Mouse (Mus musculus) natural killer cell, adult 2 months (primary cell): Measurements from ENCODE around the gene Mcoln1.

ENCODE experiments used
- DNase-seq, 2 experiments: peaks; one replicate each; pipeline ENCODE4 v3.0.0; 2022; ENCODE audit warnings: low spot score in 2 of 2

The Mcoln1 gene

DNA sequence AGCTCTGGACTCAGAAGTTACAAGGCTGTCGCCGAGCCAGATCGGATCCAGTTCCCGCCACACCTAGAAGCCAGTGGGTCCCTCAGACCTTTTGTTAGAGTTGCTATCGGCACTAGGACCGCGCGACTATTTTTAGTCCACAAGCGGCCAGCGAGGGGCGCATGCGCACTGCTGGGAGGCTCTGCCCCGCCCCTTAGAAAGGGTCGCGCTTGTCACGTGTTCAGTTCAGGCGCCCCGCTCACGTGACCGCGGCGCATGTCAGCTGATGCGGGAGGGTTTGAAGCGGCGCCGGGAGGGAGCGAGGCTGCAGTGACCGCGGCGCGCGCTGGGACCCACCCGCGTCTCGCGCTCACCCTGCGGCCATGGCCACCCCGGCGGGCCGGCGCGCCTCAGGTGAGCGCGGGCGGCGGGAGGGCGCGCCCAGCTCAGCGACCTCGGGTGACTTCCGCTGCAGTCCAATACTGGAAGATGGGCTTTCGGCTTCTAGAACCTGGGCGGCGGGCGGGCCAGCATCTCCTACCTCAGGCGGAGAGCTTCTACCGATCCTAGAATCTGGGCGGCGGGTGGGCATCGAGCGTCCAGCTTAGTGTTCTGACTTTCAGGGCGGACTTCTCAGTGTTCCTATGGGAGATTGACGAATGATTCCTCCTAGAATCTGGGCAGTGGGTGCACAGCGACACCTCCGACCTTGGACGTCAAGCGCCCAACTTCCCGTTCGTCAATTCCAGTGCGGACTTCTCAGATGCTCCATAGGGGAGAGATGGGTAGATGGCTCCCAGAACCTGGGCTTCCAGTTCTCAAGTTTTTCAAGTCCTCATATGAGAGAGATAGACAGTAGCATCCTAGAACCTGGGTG is at the start of gene Mcoln1:
Gene Mcoln1, plus strand, starts transcription at position 223 of the 856 bp plus-strand sequence.
- DNase-seq: peak; percentile 96 to 97

DNA sequence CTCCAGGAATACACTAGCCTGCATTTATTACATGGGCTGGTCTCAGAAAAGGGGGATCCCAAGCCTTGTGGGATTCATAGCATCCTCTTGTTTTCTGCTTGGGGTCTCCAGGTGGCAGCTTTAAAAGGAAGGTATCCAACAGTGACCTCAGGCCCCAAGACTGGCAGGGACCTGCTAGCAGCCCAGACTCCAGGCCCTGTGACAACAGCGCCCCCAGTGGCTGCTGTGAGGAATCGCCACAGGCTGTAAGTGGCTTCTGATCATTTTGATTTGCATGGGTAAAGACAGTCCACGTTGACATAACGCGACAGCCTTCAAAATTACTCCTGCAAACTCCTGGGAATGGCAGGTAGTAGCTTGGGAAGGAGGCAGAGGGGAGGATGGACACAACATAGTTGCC is 49.6 kb upstream of the Mcoln1 start:
- DNase-seq: peak; percentile 33 to 42

DNA sequence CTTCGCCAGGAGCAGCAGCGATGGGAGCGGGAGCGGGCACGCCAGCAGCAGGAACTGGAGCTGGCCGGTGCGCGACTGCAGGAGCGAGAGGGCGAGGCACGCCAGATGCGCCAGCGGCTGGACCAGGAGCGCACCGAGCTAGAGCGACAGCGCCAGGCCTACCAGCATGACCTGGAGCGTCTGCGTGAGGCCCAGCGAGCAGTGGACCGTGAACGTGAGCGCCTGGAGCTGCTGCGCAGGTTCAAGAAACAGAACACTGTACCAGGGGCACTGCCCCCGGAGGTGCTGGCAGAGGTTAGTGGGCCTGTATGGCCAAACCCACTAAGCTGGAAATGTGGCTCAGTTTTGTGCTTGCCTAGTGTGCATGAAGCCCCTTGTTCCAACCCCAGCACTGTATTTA is 48.3 kb upstream of the Mcoln1 start:
- DNase-seq: no peak

DNA sequence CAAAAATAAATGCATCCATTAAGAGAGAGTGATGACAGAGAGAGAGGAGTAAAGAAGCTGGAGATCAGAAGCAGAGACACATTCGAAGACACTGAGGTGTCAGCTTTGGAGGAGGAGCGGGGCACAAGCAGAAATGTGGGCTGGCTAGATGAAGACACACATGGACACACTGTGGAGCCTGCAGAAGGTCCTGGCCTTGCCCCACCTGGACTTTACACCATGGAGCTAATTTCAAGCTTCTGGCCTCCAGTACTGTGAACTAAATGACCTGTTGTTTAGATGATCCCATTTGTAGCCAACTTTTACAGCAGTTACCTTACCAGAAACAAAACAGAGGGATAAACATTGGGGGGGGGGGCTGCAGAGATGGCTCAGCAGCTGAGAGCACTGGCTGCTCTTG is 37.0 kb upstream of the Mcoln1 start:
- no peak for DNase-seq

DNA sequence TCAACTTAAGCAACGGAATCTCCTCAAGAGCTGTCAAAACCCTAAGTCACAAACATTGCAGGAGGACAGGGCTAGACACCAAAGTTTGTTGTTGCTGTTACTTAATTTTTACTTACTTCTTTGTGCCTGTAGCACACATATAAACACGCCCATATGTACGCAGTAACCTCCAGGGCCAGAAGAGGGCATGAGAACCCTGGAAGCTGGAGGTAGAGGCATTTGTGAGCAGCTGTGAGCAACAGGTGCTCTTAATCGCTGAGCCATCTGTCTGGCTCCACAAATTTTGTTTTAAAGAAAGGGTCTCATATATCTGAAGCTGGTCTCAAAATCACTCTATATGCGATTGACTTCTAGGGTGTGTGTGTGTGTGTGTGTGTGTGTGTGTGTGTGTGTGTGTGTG is 35.9 kb upstream of the Mcoln1 start:
- peak in 1 of 2 experiments; percentile 32 for DNase-seq

DNA sequence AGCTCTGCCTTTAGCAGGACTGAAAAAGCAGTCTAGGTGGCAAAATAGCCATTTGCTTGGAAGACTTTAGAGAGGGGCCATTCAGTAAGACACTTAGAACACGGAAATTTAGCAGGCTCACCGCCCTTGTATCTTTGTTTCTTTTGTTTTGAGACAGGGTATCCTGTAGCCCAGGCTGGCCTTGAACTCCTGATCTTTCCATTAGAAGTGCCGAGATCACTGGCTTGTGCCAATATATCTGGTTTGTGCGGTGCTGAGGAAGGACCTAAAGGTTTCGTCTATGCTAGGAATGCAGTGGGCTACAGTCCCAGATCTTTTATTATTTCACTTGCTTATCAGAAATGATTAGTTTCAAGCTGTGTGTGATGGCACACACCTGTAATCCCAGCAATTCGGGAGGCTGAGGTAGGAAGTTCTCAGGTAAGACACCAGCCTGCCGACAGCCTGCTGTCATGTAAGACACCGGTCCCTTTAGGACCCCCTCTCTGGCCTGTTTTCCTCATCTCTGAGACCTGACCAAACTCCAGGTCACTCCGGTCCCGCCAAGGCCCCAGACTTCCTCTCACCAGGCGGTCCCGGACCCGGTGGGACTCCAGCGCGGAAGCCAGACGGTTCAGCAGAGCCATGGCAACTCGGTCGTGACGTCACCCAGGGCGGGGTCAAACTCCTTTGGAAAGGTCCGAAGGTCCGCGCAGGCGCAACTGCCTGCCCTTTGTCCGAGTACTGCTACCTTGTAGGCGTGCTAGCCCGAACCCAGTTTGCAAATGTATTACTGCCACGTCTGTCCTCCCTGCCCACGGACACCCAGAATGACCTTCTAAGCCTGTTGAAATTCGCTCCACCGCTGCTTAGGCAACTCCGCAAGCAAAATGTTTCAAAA is 33.0 kb upstream of the Mcoln1 start, which contains the start of gene Pex11g:
Gene Pex11g, minus strand, starts transcription at position 675 of the 880 bp plus-strand sequence.
- DNase-seq: peak; percentile 91 to 94

DNA sequence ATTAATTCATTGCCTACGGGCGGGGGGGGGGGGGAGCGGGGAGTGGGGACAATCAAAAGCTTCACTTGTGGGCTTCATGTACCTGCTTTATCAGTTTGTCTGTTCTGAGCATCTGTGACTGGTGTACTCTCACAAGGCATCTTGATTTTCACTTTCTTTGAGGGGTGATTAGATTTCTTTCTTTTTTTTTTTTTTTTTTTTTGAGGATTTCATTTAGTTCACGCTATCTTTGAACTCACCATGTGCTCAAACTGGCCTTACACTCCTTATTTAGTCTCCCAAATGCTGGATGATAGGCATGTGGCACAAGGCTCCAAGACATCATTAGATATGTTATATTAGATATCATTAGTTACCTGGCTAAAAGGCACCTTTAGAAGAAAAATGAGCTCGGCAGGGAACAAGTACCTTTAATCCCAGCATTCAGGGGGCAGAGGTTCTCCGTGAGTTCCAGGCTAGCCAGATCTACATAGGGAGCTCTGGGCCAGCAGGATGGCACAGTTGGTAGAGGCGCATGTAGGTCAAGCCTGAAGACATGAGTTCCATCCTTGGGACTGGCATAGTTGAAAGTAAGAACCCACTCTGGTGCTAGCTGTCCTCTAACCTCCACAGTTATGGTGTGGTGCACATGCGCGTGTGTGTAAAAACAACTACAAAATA is 32.2 kb upstream of the Mcoln1 start:
- DNase-seq: no peak

DNA sequence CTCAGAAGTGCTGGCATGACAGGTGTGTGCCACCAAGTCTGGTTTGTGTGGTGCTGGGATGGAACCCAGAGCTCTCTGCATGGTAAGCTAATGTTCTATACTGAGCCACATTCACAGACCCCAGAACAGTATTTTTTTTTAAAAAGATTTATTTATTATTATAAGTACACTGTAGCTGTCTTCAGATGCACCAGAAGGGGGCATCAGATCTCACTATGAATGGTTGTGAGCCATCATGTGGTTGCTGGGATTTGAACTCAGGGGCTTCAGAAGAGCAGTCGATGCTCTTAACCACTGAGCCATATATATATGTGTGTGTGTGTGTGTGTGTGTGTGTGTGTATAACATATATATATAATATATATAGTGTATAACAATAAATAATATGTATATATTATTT is 31.4 kb upstream of the Mcoln1 start:
- DNase-seq: no peak

DNA sequence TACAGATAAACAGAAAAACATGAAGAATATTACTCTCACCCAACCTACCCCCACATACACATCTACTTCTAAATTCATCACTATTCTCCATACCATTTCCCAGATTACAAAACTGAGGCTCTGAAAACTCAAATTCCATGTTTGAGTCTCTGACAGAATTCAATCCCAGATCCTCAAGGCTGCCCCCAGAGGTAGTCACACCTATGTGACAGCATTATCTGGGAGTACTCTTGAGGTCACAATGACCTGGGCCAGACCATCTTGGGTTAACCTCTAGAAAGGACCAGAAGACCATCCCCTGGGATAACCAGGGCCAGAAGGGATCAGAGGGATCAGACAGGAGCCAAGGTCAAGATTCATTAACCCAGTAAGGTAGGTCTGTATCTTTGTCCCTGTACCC is 29.7 kb upstream of the Mcoln1 start, which contains the start of gene Tex45:
Gene Tex45, plus strand, starts transcription at position 301 of the 400 bp plus-strand sequence.
- no peak for DNase-seq

DNA sequence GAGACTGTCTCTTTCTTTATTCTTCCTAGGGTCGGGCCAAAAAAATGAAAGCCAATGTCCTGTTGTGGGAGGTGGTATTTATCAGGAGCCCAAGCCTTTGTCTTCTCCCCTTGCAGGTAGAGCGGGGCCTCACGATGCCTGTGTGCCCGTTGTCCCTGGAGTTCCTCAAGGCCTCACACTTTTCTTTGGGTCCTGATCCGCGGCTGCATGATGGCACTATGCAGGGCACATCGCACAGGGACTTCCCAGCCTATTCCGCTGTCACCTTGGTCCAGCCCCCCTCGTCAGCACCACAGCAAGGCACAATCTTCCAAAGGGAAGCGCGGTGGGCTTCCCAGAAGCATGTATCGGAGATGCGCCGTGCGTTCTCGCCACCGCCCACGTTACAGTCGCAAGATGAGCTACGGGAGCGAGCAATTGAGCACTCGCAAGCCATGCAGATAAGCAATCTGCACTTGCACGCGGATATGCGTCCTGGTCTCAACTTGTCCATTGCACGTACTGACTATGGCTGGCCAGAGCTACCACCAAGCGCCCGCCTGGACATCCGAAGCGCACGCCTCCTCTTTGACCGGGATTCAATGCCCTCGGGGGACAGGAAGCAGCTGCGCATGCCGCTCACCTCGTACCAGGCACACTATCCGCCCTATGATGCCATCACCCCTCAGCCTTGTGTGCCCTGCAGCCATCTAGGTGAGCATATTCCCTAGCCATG is 24.4 kb upstream of the Mcoln1 start:
- no peak for DNase-seq

DNA sequence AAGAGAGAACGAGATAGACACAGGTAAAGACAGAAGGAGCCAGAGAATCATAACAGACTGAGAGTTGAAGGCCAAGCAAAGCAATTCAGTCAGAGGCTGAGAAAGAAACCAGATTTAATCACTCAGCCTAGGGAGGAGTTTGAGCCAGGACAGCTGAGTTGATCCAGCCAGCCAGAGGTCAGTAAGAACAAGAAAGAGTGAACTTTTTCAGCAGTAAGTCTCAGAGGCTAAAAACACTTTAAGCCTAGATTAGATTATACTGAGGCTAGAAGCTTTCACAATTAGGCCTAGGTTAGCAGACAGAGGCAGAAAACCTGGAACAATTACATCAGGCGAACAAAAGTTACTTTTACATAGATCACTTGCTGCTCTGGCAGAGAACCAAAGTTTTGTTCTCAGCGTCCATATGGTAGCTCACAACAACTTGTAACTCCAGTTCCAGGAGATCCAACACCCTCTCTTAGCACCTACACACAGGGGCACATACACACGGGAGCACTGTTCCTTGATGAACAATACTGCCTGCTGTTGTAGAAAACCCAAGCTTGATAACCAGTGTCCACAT is 20.0 kb upstream of the Mcoln1 start:
- DNase-seq: no peak

DNA sequence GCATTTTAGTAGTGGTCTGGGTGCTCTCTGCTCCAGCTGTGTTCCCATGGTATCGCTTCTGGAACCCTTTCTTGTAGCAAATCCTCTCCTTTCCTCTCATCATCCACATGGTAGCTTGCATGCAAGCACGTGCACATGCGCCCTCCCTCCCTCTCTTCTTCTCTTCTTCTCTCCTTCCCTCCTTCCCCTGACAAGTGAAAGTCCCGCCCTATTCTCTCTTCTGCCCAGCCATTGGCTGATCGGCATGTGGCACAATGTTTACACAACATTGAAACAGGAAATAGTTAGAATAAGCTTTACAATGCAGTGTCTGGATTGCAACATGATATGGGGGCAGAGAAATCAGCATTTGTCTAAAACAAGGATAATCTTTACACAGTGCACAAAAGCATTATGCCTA is 18.7 kb upstream of the Mcoln1 start:
- DNase-seq: no peak

DNA sequence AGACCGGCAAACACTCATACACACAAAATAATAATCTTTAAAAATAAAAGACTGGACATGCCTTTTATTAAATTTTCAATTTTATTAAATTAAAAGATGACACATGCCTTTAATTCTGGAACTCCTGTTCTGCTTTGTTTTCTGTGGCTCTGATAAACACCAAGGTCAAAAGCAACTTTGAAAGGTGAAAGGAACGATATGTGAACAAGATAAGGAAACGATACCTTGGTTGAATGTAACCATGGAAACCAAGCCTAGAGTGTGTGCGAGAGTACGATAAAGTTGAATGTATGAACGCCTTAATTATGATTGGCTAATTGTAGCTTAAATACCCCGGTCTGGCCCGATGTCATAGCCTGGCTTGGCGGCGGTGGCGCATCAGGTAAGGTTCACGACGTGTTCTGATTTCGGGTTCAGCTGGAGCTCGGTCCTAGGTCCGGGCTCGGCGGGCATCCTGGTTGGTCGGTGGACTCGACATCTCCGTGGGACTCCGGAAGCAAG is 18.0 kb upstream of the Mcoln1 start:
- DNase-seq: no peak

DNA sequence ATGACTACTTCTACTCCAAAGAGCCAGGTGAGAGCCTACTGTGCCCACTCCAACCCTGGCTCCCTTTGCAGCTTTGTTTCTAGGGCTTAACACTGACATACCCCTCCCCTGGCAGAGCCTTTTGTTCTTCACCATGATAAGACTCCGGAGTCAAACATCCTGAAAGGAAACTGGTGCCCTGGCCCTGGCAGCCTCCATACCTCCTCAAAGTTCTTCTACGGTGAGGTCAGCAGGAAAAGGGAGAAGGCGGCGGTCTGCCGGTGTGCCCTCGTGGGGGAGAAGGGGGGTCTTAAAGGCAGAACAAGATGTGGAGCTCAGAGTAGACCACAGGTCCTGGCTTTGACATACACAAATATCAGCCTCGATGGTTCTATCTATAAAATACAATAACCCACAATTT is 16.7 kb upstream of the Mcoln1 start:
- no peak for DNase-seq

DNA sequence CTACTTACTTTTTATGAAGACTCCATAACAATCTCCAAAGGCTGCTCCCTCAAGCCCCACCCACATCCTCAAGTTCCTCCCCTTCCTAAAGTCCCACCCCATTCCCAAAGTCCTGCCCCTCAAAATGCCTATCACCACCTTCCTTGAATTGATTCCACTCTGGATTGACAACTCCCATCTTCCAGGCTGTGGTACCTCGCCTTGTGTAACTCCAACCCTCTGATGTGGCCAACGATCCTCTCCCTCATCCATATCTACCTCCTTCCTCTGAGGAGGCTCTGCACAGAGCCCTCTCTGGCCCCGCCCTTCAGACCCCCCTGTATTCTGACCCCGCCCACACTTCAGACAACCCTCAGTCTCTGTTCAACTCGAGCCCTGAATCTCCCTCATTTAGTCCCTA is 15.1 kb upstream of the Mcoln1 start:
- DNase-seq: no peak

DNA sequence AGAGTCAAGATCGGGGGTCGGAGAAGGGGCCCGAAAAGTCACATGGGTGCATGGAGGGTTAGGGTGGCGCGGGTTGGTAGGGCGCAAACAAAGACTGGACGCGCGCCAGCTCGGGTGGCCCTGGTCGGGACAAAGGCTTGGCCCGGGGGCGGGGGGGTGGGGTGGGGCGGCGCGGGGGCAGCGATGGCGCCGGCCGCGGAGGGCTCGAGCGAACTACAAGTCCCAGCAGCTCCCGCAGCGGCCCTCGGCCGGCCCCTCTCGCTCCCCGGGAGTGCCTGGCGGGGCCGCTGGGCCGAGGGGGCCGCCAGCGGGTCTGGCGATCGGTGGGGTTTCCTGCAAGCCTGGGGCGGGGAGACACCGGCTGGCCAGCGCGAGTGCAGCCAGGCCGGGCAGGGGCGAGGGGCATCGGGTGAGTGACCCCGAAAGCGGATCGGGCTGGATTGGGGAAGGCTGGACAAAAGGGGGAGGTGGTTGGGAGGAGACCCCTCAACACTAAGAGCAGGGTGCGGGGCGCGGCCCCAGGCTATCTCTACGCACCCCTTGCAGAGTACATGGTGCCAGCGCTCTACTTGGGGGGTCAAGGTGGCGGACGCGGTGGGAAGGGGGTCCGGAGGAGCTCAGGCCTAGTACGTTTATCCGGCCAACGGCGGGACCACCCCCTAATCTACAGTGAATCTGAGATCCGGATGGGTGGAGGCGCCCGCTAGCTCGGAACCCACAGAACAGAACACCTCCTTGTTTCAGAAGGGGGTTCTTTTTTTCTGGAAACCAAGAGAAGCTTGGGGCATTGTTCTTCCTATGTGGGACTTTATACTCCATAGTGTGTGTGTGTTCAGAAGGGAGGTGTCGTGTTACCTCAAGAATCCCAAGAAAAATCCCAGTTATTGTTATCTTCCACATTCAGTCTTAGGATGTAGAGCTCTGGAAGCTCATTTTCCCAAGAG is 7.1 kb upstream of the Mcoln1 start, which contains the start of gene Zfp358:
Gene Zfp358, plus strand, starts transcription at position 238 of the 944 bp plus-strand sequence.
- peak; percentile 31 to 48 for DNase-seq

DNA sequence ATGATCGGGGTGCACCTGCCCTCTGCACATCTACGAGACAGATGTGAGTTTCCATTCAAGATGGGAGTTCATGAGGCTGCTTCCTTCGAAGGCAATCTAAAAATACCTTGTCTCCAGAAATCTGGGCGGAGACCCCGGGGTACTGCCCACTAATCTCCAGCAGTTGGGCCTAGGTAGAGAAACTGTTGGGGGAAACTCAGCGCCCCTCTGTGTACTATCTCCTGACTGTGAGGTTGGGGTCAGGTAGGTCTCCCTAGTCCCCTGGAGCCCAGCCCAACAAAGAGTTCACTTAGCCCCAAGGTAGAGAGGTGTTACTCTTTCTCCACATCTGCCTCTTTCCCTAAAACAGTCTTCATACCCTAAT is 6.4 kb upstream of the Mcoln1 start:
- DNase-seq: no peak

DNA sequence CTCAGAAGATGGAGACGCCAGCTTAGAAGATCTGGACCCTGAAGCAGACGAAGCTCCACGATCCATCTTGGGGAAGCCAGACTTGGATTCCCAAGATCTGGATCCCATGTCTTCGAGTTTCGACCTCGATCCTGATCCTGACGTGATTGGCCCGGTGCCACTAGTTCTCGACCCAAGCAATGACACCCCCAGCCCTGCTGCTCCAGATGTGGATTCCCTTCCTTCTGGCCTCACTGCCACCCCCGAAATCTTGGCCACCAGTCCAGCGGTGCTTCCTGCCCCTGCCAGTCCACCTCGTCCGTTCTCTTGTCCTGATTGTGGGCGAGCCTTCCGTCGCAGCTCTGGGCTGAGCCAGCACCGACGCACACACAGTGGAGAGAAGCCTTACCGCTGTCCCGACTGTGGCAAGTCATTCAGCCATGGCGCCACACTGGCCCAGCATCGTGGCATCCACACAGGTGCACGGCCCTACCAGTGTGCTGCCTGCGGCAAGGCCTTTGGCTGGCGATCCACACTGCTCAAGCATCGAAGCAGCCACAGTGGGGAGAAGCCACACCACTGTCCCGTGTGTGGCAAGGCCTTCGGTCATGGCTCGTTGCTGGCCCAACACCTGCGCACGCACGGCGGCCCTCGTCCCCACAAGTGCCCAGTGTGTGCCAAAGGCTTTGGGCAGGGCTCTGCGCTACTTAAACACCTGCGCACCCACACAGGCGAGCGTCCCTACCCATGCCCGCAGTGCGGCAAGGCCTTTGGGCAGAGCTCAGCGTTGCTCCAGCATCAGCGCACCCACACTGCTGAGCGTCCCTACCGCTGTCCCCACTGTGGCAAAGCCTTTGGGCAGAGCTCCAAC is 4.5 kb upstream of the Mcoln1 start:
- no peak for DNase-seq

DNA sequence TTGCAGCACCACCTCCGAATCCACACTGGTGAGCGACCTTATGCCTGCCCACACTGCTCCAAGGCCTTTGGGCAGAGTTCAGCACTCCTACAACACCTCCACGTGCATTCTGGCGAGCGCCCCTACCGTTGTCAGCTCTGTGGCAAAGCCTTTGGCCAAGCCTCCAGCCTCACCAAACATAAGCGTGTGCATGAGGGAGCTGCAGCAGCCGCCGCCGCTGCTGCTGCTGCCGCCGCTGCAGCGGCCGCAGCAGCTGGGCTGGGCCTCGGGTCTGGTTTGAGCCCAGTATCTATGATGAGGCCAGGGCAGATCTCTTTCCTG is 3.9 kb upstream of the Mcoln1 start:
- DNase-seq: no peak
